Mouse (Mus musculus) embryonic facial prominence, embryonic 13.5 days (tissue): Measurements from ENCODE around the gene Eya3. TPM values are rescaled to one million over a fixed set of nuclear protein-coding genes. Genes with fewer than 3 reads are reported as not detected.

Source experiments
- ATAC-seq: fragments of 200-750 bp; cut with Nextera tagmentation; 2 replicates; pipeline ENCODE4 v1.8.0; 2017; ENCODE audit warnings: low read depth; ENCODE audit not compliant: insufficient number of reproducible peaks, insufficient read depth, low FRiP score, low TSS enrichment
- H3K27ac ChIP-seq: fragments of 300-500 bp; sonication (generic); 2 replicates; pipeline ENCODE4 v1.5.1; 2015; ENCODE audit warnings: moderate library complexity, mild to moderate bottlenecking, inconsistent platforms
- H3K27me3 ChIP-seq: fragments of 300-500 bp; sonication (generic); 2 replicates; pipeline ENCODE4 v1.6.1; 2015; ENCODE audit warnings: mild to moderate bottlenecking, inconsistent platforms
- H3K36me3 ChIP-seq: fragments of 300-500 bp; sonication (generic); 2 replicates; pipeline ENCODE4 v1.6.1; 2015; ENCODE audit warnings: mild to moderate bottlenecking, inconsistent platforms
- H3K4me1 ChIP-seq: fragments of 300-500 bp; sonication (generic); 2 replicates; pipeline ENCODE4 v1.6.1; 2015; ENCODE audit warnings: inconsistent platforms
- H3K4me2 ChIP-seq: fragments of 300-500 bp; sonication (generic); 2 replicates; pipeline ENCODE4 v1.6.1; 2015; ENCODE audit warnings: moderate library complexity, mild to moderate bottlenecking, inconsistent platforms
- H3K4me3 ChIP-seq: fragments of 300-500 bp; sonication (generic); 2 replicates; pipeline ENCODE4 v1.5.1; 2015; ENCODE audit warnings: mild to moderate bottlenecking, inconsistent platforms
- H3K9ac ChIP-seq: fragments of 300-500 bp; sonication (generic); 2 replicates; pipeline ENCODE4 v1.6.1; 2015; ENCODE audit warnings: mild to moderate bottlenecking, inconsistent platforms
- H3K9me3 ChIP-seq: fragments of 300-500 bp; sonication (generic); 2 replicates; pipeline ENCODE4 v1.6.1; 2016; ENCODE audit warnings: inconsistent platforms
- WGBS: fragments of 180-500 bp; shearing (Covaris S2); methylation state at CpG from one replicate; pipeline ENCODE4 v1.1.7; 2015; ENCODE audit warnings: mixed read lengths; 5-methylcytosine and 5-hydroxymethylcytosine counted together
- polyA plus RNA-seq: library from polyadenylated mRNA; unstranded; fragments of >200 nt; fragmentation: Nextera tagmentation; extraction: Ambion mirVana; gene quantifications from 2 replicates; pipeline ENCODE4 v1.2.1, GENCODE M21; 2015

Gene Eya3
- polyA plus RNA-seq, 1 experiment from 2014 or later: 32.6 TPM

DNA sequence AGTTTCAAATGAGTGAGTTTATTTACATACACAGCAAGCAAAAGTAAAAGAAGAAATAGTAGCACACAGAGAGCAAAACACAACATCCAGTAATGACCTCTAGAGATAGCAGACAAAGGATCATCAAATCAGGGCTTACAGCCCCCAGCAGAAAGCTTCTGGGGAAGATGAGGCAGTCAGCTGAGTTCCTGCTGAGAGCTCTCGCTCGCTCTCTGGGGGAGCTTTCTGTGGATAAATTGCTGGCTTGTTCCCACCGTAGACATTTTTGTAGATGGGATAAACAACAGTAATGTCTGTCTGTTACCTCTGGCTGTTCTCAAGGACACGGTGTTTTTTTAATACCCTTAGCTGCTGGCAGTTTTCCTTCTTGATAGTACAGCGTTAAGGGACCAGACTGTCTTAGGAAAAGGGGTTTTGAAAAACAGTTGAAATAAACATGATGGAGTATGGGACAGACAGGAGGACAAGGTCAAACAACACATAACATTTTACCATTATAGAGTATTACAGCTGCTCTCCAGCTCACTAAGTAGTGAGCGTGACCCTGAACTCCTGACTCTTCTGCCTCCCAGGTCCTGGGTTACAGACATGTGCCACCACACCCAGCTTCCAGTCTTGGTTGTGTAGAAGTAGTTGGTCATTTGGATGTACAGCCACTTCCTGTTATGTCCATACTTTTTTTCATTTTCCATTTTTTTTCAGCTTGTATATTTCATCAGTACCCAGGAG is 10.6 kb downstream of the Eya3 start:
- ATAC-seq: no peak
- Histone ChIP-seq H3K4me2 (no peak overlapping the region), H3K4me3 (no peak overlapping the region), H3K27ac (no peak overlapping the region), H3K27me3 (no peaks in the 10 kb centered on the region), H3K9ac (no peak overlapping the region), H3K9me3 (no peaks in the 10 kb centered on the region), H3K36me3 (no peaks in the 10 kb centered on the region), H3K4me1 (peaks cover 4% of the 10 kb centered on the region)
- WGBS: 75% methylated on average over 6 of the region's 6 CpGs

- H3K9me3 ChIP-seq: no peaks in the 10 kb centered on the region
- ATAC-seq: no peak
- H3K27me3 ChIP-seq: no peaks in the 10 kb centered on the region
- peaks cover 3% of the 10 kb centered on the region for H3K36me3 ChIP-seq
- 45% methylated on average over 4 of the region's 4 CpGs for WGBS
- peaks cover 4% of the 10 kb centered on the region for H3K4me1 ChIP-seq
- no peak overlapping the region for H3K9ac ChIP-seq
- H3K4me2 ChIP-seq: no peak overlapping the region
- H3K4me3 ChIP-seq: no peak overlapping the region
- peak overlapping the region; percentile 7; the same call in 1 of the 2 replicates for H3K27ac ChIP-seq
Observed at GRCm38 (mm10) chr4:132652842-132653241, 14.1 kb downstream of the Eya3 start.

GRCm38 (mm10) chr4:132653799-132654198 is 15.0 kb downstream of the Eya3 start:
- Histone ChIP-seq H3K9ac (no peak overlapping the region), H3K27me3 (no peaks in the 10 kb centered on the region), H3K9me3 (no peaks in the 10 kb centered on the region), H3K36me3 (peaks cover 12% of the 10 kb centered on the region), H3K4me1 (peaks cover 4% of the 10 kb centered on the region), H3K27ac (no peak overlapping the region), H3K4me2 (no peak overlapping the region), H3K4me3 (no peak overlapping the region)
- ATAC-seq: no peak
- WGBS: 77% methylated on average over 3 of the region's 3 CpGs

DNA sequence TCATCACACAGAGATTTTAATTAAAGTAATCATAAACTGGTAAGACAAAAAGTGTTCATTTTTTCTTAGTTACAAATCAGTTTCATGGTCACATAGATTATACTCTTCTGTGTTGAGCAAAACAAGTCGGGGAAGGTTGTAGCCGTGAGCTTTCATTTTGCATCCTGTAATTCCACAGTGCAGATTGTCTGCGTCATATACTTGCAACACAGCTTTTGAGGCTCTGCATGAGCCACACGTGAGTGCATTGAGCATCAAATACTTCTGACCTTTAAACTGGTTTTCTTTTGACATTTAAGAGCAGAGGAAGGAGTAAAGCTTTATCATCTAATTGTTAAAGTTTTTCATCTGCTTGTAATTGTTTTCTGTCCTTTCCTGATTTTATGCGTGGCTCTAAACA is 16.5 kb downstream of the Eya3 start:
- Histone ChIP-seq H3K9me3 (no peaks in the 10 kb centered on the region), H3K9ac (0 out of 2 replicates have a peak overlapping the region, but pooled peaks have one; percentile 21), H3K27me3 (no peaks in the 10 kb centered on the region), H3K27ac (no peak overlapping the region), H3K4me3 (no peak overlapping the region), H3K4me2 (no peak overlapping the region), H3K36me3 (peaks cover 17% of the 10 kb centered on the region), H3K4me1 (peaks cover 4% of the 10 kb centered on the region)
- WGBS: 69% methylated on average over 5 of the region's 5 CpGs
- ATAC-seq: no peak

DNA sequence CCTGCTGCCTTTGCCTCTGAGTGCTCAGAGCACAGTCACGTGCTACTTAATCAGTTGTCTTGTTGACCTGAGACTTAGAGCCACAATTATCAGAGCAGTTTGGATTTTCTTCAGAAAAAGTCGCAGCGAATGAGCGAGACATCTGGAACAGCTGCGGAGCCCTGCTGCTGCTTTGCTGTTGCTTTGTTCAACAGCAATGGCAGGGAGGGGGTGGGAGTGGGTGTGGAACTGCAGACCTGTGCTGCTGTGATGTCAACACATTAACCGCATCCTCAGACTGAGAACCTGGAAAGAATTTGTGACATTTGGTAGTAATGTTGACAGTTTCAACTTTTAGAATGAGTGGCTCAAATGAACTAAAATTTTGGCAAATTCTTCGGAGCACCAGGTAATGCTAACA is 20.3 kb downstream of the Eya3 start:
- Histone ChIP-seq H3K36me3 (peaks cover 40% of the 10 kb centered on the region), H3K27me3 (no peaks in the 10 kb centered on the region), H3K4me2 (no peak overlapping the region), H3K9ac (no peak overlapping the region), H3K4me1 (no peaks in the 10 kb centered on the region), H3K9me3 (no peaks in the 10 kb centered on the region), H3K27ac (no peak overlapping the region), H3K4me3 (no peak overlapping the region)
- 61% methylated on average over 7 of the region's 7 CpGs for WGBS
- ATAC-seq: no peak

DNA sequence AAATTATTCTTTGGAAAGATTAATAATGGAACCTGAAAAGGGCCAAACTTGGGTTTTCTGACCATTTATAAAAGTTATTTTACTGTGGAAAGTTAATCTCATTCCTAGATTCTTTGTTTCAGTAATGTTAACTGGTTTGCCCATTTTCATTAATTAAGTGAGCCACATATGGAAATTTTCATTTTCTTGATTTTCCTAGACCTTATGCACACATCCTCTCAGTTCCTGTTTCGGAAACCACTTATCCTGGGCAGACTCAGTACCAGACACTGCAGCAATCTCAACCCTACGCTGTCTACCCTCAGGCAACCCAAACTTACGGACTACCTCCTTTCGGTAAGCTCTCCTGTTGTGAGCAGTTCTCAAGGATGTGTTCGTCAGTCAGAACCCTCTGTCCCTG is 33.9 kb downstream of the Eya3 start:
- no peaks in the 10 kb centered on the region for H3K9me3 ChIP-seq
- peaks cover 70% of the 10 kb centered on the region for H3K36me3 ChIP-seq
- H3K27ac ChIP-seq: no peak overlapping the region
- H3K27me3 ChIP-seq: no peaks in the 10 kb centered on the region
- no peak overlapping the region for H3K4me2 ChIP-seq
- H3K9ac ChIP-seq: no peak overlapping the region
- no peak overlapping the region for H3K4me3 ChIP-seq
- 92% methylated on average over 5 of the region's 5 CpGs for WGBS
- H3K4me1 ChIP-seq: no peaks in the 10 kb centered on the region
- no peak for ATAC-seq

DNA sequence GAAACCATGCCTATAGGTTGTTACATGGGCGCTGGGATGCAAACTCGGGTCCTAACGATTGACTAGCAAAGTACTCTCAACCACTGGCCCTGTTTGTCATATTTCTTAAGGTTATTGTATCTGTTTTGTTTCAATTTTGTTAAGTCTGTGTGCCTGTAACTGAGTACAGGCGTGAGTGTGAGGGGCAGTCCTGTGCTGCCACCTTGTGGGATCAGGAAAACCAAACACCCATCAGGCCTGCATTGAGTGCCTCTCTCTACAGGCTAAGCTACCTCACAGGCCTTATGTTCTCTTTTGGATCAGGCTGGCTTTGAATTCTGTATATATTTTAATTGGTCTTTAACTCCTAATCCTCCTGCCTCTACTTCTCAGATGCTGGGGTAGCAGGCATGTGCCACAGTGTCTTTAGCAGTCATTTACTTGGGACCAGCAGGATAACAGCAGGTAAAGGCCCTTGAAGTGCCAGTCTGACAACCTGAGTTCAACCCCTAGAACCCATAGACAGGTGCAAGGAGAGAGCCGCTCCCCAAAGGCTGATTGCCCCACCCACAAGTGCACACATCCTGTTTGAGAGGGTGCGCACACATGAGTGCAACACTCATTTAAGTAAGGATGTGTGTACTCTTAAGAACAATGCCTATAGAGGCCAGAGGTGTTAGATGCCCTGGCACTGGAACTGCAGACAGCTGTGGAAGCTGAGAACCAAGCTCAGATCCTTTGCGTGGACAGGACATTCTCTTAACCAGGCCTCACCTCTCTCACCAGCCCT is 38.2 kb downstream of the Eya3 start:
- no peak overlapping the region for H3K4me2 ChIP-seq
- WGBS: 84% methylated on average over 7 of the region's 7 CpGs

DNA sequence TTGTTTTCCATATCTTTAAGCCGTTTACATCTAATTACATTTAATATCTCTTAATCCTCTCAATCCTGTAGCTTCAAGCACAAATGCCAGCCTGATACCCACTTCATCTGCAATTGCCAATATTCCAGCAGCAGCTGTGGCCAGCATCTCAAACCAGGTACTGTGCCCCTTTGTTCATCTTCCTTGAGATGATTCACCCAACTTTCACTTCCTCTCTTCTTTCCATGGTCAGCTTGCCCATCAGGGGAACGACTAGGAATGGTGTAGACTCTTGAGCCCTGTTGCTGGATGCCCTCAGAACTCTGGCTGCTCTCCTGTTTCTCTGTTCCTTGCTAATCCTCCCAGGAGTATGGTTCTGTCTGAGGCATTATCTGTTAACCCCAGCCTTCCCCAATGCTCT is 50.8 kb downstream of the Eya3 start:
- ATAC-seq: no peak
- WGBS: 80% methylated on average over 2 of the region's 2 CpGs

More for the DNA sequence above, 38.2 kb downstream of the Eya3 start:
- peaks cover 63% of the 10 kb centered on the region for H3K36me3 ChIP-seq
- H3K9me3 ChIP-seq: no peaks in the 10 kb centered on the region
- no peak overlapping the region for H3K4me3 ChIP-seq
- no peak for ATAC-seq
- H3K27ac ChIP-seq: no peak overlapping the region
- no peak overlapping the region for H3K9ac ChIP-seq
- H3K27me3 ChIP-seq: no peaks in the 10 kb centered on the region
- no peaks in the 10 kb centered on the region for H3K4me1 ChIP-seq

GRCm38 (mm10) chr4:132693366-132693765 is 54.6 kb downstream of the Eya3 start:
- no peak overlapping the region for H3K9ac ChIP-seq
- ATAC-seq: no peak
- peaks cover 68% of the 10 kb centered on the region for H3K36me3 ChIP-seq
- H3K4me3 ChIP-seq: no peak overlapping the region
- no peaks in the 10 kb centered on the region for H3K27me3 ChIP-seq
- no peak overlapping the region for H3K4me2 ChIP-seq
- no peak overlapping the region for H3K27ac ChIP-seq
- H3K4me1 ChIP-seq: no peaks in the 10 kb centered on the region
- WGBS: 93% methylated on average over 3 of the region's 3 CpGs
- no peaks in the 10 kb centered on the region for H3K9me3 ChIP-seq

More for the DNA sequence above, 50.8 kb downstream of the Eya3 start:
- Histone ChIP-seq H3K27ac (no peak overlapping the region), H3K4me3 (no peak overlapping the region), H3K9me3 (no peaks in the 10 kb centered on the region), H3K4me1 (no peaks in the 10 kb centered on the region), H3K36me3 (peaks cover 61% of the 10 kb centered on the region), H3K27me3 (no peaks in the 10 kb centered on the region), H3K9ac (no peak overlapping the region), H3K4me2 (no peak overlapping the region)

GRCm38 (mm10) chr4:132702076-132702475 is 63.3 kb downstream of the Eya3 start:
- Histone ChIP-seq H3K4me1 (no peaks in the 10 kb centered on the region), H3K9ac (no peak overlapping the region), H3K4me3 (no peak overlapping the region), H3K4me2 (no peak overlapping the region), H3K9me3 (no peaks in the 10 kb centered on the region), H3K27ac (no peak overlapping the region), H3K36me3 (peaks cover 87% of the 10 kb centered on the region), H3K27me3 (no peaks in the 10 kb centered on the region)
- 98% methylated on average over 5 of the region's 5 CpGs for WGBS
- no peak for ATAC-seq

DNA sequence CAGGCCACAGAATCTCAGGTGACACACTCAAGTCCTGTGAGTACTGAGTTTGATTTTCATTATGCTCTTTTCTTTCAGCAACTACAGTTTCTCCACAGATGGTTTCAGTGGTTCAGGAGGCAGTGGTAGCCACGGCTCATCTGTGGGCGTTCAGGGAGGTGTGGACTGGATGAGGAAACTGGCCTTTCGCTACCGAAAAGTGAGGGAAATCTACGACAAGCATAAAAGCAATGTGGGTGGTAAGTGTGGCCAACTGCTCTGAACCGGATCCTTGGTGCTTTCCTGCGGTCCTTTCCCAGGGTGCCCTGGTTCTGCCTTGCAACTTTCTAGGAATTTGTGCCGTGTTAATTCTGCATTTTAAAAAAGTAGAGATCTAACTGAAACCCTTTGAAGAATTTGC is 68.1 kb downstream of the Eya3 start:
- WGBS: 96% methylated on average over 8 of the region's 8 CpGs
- Histone ChIP-seq H3K4me1 (no peaks in the 10 kb centered on the region), H3K4me2 (no peak overlapping the region), H3K4me3 (no peak overlapping the region), H3K9ac (no peak overlapping the region), H3K9me3 (no peaks in the 10 kb centered on the region), H3K36me3 (peaks cover 87% of the 10 kb centered on the region), H3K27me3 (no peaks in the 10 kb centered on the region), H3K27ac (no peak overlapping the region)
- ATAC-seq: no peak

DNA sequence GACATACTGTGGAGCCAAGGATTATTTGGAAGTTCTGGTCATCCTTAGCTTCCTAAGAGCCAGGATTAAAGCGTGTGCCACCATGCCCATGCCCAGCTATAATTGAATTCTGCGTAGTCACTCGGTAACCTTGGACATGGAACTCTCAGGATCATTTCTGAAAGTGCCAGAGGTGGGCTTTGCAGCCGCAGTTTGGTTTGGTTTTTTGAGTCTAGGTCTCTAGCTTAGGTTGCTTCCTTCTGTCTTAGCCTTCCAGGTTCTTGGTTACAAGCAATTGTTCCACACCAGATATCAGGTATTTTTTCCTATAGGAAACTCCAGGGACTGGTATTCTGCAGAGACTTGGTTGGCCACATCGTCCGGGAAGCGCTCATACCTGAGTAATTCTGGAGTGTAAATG is 74.4 kb downstream of the Eya3 start:
- peaks cover 73% of the 10 kb centered on the region for H3K36me3 ChIP-seq
- H3K4me3 ChIP-seq: no peak overlapping the region
- 95% methylated on average over 7 of the region's 7 CpGs for WGBS
- H3K4me2 ChIP-seq: no peak overlapping the region
- H3K4me1 ChIP-seq: no peaks in the 10 kb centered on the region
- H3K27me3 ChIP-seq: no peaks in the 10 kb centered on the region
- no peak overlapping the region for H3K9ac ChIP-seq
- H3K27ac ChIP-seq: no peak overlapping the region
- ATAC-seq: no peak
- H3K9me3 ChIP-seq: no peaks in the 10 kb centered on the region
